Mouse (Mus musculus) heart, adult 2 months (tissue): Measurements from ENCODE around the gene Gm4559.

ENCODE experiments used
- CTCF ChIP-seq: fragments of 200-600 bp; IDR thresholded peaks from 2 replicates; pipeline ENCODE4 v1.8.1; 2022; ENCODE audit warnings: antibody characterized with exemption, mild to moderate bottlenecking, moderate library complexity
- EP300 ChIP-seq: fragments of 200-500 bp; IDR thresholded peaks from 2 replicates; pipeline ENCODE4 v1.6.1; 2011; ENCODE audit warnings: low read depth, low read length, control low read depth; ENCODE audit not compliant: insufficient read depth
- POLR2A ChIP-seq: fragments of 200-500 bp; IDR thresholded peaks from 2 replicates; pipeline ENCODE4 v1.6.1; 2011; ENCODE audit warnings: mild to moderate bottlenecking, low read depth, low read length, control low read depth; ENCODE audit not compliant: insufficient read depth

DNA sequence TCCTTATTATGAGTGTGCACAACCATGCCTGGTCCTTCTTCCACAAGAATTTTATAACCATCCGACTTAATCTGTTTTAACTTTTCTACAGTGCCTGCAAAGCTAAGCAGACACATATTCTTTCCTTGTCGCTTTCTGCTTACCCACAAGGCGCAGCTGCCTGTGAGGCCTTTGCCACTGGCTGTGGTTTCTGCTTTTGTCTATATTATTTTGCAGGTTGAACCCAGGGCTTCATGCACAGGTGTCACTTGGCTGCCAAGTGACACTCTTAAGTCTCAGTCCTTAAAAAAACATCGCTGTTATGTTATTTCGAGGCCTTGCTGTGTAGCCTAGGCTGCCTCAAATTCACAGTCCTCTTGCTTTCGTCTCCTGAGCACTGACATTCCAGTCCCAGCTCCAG lies 48.5 kb upstream of the Gm4559 start:
- TF ChIP-seq CTCF = no peak
- TF ChIP-seq POLR2A = no peak
- TF ChIP-seq EP300 = no peak
